Mouse (Mus musculus) left cerebral cortex, postnatal 36 days (tissue): ENCODE measurements around the gene Flrt1. TPM values are rescaled to one million over a fixed set of nuclear protein-coding genes. Genes with fewer than 3 reads are reported as not detected.

Experiments used
- DNase-seq, 2 experiments: peaks; one replicate each; pipeline ENCODE4 v3.0.0; 2021 to 2022; ENCODE audit warnings: low spot score in 2 of 2, mixed read lengths in 1 of 2
- intact Hi-C: fragments of 180-260 bp; cut with DNase I; formaldehyde crosslinking; loops from one replicate; pipeline ENCODE4 v1.15.1; 2025
- total RNA-seq, 2 experiments: library from RNA; stranded (reverse); gene quantifications; 2 replicates each; pipeline ENCODE4 v1.2.3; 2021

The Flrt1 gene
- total RNA-seq, 2 experiments from 2014 or later, result 36.2 to 41.7 TPM

- no peak for DNase-seq
- intact Hi-C loops, result no loop called here
Measured at GRCm38 (mm10) chr19:7134631-7135091, 29.1 kb upstream of the Flrt1 start.

DNA sequence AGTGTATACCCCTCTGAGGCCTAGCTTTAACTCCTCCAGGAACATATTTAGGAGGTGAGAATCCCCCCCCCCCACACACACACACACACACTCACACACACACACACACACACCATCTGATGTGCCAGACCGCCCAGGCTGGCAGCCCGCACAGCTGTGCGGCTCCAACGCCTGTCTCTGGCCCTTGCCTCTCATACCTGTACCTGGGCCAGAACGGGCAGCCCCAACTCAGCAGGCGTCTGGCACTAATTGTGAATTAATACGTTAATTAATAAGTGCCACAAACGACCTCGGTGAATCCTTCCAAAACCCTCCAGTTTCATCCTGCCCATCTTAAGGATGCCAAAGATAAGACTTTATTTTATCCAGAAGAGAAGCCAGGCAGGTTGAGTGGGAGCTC is 27.9 kb upstream of the Flrt1 start:
- intact Hi-C loops, result no loop called here
- no peak for DNase-seq

DNA sequence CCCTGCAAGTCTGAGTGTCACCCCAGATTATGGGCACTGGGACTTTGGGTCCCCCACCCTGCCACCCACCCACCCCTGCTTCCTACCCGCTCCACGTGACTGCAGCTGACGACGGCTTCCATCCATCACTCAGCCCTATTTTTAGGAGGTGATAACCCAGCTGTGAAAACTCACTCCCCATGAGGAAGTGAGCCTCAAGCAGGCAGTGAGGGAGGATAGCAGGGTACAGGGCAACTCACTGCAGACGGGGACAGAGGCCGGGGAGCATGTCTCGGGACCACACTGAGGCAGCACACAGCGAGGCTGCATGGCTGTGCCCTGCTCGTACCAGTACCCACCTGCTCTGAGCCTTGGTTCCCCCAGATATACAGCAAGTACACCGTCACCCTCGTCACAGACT is 24.8 kb upstream of the Flrt1 start:
- intact Hi-C loops, result no loop called here
- no peak for DNase-seq

DNA sequence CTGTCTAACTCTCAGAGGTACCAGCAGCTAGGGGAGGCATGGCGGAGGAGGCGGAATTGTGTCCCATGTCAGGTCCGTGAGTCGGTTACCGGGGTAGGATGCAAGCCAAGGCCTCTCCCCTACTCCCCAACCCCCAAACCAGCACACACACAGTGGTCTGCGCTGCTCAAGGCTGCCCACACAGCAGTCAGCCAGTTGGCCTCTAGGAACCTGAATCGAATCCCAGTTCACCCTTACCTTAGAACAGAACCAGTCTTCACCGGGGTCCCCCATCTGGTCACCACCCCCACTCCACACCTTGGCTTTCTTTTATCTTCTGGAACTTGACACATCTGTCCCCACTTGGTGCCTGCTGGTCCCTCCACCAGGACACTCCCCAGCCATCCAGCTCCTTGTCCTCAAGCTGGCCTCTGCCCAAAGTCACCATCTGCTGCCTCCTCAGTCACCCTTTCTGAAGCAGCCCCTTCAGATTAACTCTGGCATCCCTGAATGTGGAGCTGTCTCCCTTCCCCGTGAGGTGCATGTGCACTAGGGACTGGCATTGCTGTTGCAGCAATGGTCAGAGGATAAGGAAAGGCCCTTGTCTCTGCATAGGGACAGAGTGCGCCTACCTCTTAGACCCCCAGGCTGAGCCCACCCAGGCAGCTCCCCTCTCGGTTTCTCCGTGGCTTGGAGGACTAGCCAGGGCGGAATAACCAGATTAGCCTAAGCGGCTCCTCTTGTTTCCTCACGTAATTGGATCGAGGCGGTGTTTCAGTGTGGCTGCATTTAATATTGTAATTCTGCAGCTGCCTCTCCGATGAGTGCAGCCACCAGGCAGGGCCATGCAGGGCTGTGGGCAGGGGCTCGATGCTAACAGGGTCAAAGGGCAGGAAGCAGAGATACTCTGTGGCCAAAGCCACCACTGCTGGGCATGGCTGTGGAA is 23.3 kb upstream of the Flrt1 start:
- intact Hi-C loops, result no loop called here
- no peak for DNase-seq

GRCm38 (mm10) chr19:7126933-7127332 is 21.4 kb upstream of the Flrt1 start:
- no peak for DNase-seq
- intact Hi-C loops, result no loop called here

- DNase-seq, result no peak
- intact Hi-C loops, result no loop called here
Measured at GRCm38 (mm10) chr19:7126209-7126608, 20.7 kb upstream of the Flrt1 start.

DNA sequence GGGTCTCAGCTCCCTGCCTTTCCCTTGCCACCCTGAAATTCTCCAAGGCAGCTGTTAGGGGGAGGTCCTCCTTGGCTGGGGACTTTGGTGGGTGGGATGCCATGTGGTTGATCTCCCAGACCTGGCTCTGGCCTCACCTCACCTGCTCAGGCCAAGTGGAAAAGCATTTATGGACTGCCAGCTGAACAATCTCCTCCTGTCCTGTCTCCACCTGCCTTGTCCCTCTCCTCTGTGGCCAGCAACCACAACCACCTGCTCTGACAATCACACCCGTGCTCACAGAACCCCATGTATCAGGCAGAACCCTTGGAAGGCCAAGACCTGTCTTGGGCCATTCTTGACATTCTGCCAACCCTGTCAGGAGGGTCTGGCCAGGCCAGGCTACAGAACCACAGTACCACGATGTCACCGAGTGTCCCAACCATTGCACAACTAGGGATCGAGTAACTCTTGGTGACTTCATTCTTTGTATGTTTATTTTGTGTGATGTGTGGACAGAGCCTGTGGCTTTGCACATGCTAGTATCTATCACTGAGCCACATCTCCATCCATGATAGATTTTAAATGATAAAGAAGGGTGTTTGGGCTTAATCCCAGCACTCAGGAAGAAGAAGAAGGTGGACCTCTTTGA is 20.1 kb upstream of the Flrt1 start:
- DNase-seq, result no peak
- intact Hi-C loops, result no loop called here

- no peak for DNase-seq
- intact Hi-C loops, result no loop called here
Measured at GRCm38 (mm10) chr19:7122698-7123306, 17.3 kb upstream of the Flrt1 start.

DNA sequence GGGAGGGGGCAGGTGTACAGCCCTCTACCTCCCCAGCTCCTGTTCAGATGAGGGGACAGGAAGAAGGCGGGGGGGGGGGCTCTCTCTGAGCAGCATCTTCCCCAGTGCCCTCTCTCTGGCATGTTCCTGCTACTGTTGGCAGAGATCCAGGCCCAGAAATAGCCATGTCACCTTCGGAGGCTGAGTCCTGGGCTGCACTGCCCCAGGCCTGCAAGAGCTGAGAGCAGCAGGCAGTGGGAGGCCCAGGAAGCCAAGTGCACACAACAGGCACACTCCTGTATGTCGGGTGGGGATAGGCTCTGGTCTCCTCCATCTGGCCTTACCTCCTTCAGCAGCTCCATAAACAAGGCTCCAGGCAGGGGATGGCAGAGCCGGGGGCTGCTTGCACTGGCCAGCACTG is 16.7 kb upstream of the Flrt1 start:
- intact Hi-C loops, result no loop called here
- no peak for DNase-seq

GRCm38 (mm10) chr19:7121252-7121651 is 15.7 kb upstream of the Flrt1 start:
- intact Hi-C loops, result no loop called here

DNA sequence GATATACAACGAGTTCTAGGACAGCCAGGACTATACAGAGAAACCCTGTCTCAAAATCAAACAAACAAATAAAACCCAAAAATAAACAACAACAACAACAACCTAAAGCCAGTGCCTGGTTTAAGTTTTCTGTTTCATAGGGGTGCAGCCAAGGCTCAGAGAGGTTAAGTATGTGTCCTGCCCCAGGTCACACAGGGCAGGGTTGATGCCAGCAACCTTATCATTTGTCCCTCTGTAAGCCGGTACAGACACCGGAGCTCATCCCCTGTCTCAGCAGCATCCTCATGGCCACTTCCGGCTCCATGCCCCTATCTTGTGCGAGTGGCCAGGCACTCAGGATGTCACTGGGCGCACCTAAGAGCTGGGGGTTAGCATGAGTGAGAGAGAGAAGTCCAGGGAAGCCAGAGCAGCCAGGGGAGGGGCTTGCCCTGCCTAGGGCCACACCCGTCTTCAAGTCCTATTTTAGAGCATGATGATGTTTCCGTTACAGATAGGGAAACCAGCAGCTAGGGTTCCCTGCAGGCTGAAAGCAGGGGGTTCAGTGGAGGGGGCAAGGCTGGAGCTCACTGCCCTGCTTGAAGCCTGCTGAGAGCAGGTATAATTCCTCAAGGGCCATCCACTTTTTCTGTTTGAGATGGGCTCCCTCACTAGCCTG is 12.3 kb upstream of the Flrt1 start:
- intact Hi-C loops, result no loop called here

More at GRCm38 (mm10) chr19:7121252-7121651, 15.7 kb upstream of the Flrt1 start:
- DNase-seq, result no peak

DNA sequence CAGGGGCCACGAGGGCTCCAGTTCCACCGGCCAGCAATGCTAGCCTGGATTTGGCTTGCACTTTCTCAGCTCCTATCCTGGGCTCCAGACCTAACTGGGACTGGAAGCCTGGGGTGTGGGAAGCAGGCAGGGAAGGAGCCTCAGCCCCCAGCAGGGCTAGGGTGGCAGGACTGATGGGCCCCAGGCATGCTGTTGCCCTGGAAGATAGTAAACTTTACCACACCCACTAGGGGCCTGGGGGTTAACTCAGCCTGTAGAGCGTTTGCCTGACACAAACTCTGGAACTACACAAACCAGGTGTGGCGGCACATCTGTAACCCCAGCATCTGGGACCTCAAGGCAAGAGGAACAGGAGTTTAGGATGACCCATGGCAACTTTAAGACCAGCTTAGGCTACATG is 11.6 kb upstream of the Flrt1 start:
- no peak for DNase-seq
- intact Hi-C loops, result no loop called here

More for the DNA sequence above, 12.3 kb upstream of the Flrt1 start:
- DNase-seq, result no peak

DNA sequence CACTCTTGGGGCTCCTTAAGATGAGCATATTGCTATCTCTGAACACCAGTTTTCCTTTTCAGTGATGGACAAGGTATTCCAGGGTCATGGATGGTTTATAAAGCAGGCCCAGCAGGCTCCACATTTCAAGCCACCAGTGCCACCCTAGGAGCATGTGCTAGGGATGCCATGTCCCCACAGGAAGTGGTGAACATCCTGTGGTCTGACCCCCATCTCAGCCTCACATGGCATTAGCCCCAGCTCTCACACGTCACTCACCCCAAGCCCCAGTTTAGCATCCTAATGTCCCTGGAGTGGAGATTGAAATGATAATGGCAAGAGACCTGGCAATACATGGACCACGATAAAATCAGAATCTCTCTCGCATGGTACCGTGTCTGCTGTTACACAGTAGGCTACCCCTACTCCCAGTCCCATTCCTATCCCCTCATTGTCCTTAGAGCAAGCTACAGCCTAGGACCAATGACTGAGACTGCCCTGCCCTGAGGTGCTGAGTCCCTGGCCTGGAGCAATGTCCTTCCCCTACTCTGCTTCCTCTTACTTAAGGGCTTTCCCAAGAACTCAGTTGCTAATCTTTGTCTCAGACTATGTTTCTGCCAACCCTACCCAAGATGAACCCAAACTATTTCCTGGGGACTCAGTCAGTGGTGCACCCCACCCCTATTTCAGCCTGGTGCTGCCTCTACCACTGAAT is 10.7 kb upstream of the Flrt1 start:
- DNase-seq, result no peak
- intact Hi-C loops, result no loop called here

DNA sequence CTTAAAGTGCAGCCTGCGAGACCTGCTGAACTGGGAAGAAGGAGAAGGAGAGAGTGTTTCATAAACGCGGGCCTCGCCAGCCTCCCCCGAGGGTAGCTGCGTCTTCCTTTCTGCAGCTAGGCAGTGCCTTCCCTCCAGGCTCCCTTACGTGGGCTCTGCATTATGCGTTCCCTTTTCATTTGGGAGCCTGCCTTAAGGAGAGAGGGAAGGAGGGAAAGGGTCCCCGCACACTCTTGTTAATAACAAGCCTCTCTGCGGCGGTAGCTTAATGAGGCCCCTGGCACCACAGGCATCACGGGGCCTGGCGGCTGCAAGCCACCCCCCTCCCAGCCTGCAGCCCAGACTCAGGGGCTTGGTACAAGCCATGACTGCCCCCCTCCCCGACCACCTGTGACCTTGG is 8.0 kb upstream of the Flrt1 start:
- intact Hi-C loops, result no loop called here

GRCm38 (mm10) chr19:7112628-7113027 is 7.1 kb upstream of the Flrt1 start:
- intact Hi-C loops, result no loop called here
- no peak for DNase-seq

More for the DNA sequence above, 8.0 kb upstream of the Flrt1 start:
- DNase-seq, result no peak

DNA sequence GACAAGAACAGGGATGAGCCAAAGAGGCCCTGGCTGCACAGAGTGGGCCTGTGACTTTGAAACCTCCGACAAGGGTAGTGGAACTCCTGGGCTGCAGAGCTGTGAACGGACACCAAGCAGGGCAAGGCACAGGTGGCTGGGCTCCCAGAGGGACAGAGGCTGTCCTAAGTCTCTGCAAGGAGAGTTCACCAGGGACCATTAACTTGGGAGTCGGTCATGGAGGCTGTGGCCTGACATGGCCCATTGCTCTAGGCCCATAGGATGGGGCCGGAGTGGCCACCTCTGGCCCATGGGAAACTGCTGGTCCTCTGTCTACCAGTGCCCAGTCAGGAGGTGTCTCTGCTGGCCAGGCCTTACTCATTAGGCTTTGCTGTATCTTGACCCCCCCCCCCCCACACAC is 6.2 kb upstream of the Flrt1 start:
- intact Hi-C loops, result no loop called here
- DNase-seq, result no peak

DNA sequence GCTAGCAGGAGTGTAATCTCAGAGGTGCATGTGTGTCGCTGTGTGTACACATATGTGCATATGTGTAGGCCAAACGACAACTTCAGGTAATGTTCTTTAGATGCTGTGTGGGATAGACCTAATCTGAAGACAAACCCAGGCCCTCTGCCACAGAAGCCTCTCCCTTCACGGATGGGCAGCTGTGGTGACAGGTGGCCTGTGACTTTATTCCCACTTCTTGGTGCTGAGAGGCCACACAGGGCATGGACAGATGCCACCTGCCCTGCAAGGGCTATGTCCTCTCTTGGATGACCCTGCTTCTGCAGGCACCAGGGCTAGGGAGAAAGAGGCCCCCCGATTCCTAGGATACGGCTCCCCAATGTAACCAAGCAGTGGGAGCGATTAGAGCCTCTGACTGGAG is 5.8 kb upstream of the Flrt1 start:
- no peak for DNase-seq
- intact Hi-C loops, result no loop called here

GRCm38 (mm10) chr19:7110875-7111274 is 5.3 kb upstream of the Flrt1 start:
- DNase-seq, result no peak
- intact Hi-C loops, result no loop called here

- intact Hi-C loops, result no loop called here
- no peak for DNase-seq
Measured at GRCm38 (mm10) chr19:7110097-7110496, 4.6 kb upstream of the Flrt1 start.
